Mouse (Mus musculus): ENCODE measurements around the gene Phf21a.

The Phf21a gene

DNA sequence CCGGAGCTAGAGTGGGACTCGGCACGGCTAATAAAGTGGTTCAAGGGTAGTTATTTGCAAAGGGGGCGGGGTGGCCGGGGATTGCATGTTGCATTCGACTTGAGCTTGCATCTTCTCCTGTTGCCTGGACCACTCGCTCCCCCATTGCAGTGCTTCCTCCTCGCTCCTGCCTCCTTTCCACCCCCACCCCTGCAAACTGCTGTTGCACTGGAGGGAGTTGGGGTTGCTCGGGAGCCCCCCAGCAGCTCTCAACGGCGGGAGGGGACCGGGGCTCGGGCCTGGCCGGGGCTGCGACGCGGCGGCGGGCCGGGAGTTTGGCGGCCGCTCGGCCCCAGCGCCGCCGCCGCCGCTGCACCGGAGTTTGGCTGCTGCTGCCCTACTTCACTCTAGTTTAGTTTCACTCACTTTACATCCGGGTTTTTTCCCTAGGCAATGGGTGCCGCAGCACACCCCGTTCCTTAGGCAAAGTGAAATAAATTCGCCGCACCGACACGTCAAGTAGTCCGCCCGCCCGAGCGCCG lies 90.1 kb downstream of the Phf21a start:
- peak; percentile 79 to 88 for DNase-seq

- DNase-seq, result peak; percentile 93 to 97
These were observed 90.7 kb downstream of the Phf21a start for GRCm38 (mm10) chr2:92183613-92184076.

DNA sequence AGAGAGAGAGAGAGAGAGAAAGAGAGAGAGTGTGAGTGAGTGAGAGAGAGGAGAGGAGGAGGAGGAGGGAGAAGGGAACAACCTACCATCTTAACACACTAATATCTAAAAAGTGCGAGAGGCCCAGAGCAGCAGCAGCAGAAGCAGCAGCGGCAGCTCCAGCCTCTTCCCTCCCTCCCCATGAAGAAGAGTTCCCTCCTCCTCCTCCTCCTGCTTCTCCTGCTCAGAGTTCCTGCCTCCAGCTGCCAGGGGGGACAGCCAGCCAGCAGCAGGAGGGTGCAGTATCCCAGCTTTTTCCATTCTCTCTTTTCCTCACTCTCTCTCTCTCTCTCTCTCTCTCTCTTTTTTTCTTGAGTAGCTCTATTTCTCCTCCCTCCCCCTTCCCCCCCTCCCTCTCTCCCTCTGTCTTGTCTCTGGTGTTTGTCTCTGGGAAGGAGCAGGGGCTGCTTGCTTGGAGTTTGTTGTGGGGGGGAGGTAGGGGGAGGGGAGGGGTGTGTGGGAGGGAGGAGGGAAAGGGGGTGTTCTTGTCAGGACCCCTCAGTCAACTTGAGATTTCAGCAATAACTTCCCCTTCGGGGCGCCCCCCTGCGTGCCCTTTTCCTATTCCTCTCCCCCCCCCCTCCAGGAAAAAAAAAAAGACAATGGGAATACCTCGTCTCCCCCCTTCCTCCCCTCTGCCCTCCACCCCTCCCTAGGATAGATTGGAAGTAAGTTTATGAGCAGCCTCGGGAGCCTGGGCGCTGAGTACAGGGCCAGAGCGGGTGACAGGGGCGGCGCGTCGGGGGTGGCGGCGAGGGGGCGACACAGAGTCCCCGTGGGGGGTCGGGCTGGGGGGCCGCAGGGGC lies 91.4 kb downstream of the Phf21a start:
- DNase-seq, result peak; percentile 58 to 70

- DNase-seq, result peak; percentile 65 to 79
These were observed 92.3 kb downstream of the Phf21a start for GRCm38 (mm10) chr2:92185062-92185765.

GRCm38 (mm10) chr2:92185766-92186450 lies 93.0 kb downstream of the Phf21a start:
- DNase-seq, result no peak

DNA sequence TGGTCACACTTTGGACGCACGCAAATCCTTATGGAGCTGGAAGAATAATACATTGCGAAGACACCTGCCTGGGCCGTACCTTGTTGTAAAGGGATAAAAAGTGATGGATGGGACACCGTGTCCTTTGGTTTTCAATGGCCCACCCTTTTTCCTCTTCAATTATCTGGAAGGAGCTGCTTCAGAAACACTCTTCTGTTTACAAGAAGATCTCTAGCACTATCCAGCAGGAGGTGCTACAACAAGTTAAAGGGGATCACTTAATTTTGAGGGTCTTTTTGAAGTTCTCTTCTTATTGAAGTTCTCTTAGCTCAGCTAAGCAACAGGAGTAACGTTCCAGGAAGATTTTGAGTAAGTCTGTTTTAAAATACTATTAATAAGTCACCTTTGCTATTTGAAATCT lies 94.1 kb downstream of the Phf21a start:
- DNase-seq, result no peak

DNA sequence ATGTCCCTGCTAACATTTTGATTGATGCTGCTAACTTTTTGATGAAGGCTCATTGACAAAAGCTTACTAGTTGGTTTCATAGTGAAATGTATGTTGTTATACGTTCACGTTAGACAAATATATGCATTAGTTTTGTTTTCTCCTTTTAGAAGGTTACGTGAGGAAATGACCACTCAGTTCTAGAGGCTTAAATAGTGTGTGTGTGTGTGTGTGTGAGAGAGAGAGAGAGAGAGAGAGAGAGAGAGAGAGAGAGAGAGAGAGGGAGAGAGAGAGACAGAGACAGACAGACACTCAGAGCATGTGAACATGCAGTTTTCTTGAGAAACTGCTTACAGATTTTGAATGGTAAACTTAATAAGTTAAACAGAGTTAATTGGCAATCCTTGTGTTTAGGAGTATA lies 95.8 kb downstream of the Phf21a start:
- no peak for DNase-seq

GRCm38 (mm10) chr2:92190960-92191359 lies 98.0 kb downstream of the Phf21a start:
- DNase-seq, result no peak

- no peak for DNase-seq
These were observed 99.1 kb downstream of the Phf21a start for GRCm38 (mm10) chr2:92191826-92192581.

DNA sequence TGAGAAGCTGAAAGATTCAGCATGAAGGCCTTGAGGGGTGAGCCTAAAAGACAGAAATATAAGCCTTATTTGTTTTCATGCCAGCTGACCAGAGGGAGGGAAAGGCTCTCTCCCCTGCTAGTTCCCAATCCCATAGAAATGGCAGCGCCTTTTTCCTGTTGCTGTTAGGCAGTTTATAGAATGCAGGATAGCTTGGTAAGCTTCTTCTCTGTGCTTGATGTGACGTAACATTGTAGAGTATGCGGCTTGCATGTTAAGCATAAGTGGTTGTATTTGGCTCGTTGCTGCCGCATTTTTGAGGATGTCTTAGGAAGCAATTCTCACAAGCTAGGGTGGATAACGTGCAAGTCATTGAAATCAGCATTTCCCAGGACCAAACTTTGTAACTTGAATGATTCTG lies 105.2 kb downstream of the Phf21a start:
- DNase-seq, result no peak

- no peak for DNase-seq
These were observed 105.8 kb downstream of the Phf21a start for GRCm38 (mm10) chr2:92198747-92199146.

- no peak for DNase-seq
These were observed 106.8 kb downstream of the Phf21a start for GRCm38 (mm10) chr2:92199562-92200286.

DNA sequence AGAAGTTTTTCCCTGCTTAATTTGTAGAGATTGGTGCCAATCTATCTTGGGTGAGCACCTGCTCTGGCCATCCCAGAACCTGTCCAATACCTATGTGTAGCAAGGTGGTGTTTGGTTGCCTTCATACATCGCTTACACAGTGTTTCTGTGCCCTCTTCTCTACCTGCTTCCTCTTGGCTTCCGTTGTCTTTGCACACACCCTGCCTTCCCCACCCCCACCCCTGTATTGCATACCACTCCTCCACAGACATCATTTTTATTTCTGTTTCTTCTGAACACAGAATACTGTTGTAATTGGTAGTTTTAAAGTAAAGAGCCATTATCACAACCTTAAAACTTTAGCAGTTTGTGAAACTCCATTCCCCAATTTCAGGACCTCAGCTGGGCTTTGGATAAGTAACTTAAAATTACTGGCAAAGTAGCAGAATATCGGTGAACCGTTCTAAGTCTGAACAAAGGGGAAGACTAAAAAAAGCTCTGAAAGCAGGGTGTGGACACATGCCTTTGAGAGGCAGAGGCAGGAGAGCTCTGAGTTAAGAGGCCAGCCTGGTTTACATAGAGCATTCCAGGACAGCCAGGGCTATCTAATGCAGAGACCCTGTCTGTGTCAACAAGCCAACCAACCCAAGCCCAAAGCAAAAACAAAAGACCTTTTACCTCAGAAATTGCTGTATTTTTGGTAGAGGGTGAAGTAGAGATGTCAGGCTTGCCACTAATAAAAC lies 109.6 kb downstream of the Phf21a start:
- no peak for DNase-seq

- DNase-seq, result no peak
These were observed 112.2 kb downstream of the Phf21a start for GRCm38 (mm10) chr2:92205010-92205639.

GRCm38 (mm10) chr2:92210409-92210808 lies 117.5 kb downstream of the Phf21a start:
- DNase-seq, result no peak

DNA sequence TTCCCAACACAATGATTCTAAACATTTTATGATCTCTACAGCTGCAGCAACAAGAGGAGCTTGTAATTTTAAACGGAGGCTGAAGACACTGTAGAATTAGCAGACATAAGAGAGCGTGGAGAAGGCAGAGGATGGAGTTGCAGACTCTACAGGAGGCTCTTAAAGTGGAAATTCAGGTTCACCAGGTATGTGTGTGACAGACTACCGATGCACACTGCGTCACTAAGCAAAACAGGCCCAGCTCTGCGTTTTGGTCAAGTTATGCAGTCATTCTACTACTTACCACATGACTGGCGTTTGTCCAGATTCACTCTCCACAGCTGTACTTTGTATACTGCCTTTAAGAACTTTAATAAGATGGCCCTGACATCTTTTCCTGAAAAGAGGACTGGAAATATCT lies 128.5 kb downstream of the Phf21a start:
- no peak for DNase-seq

GRCm38 (mm10) chr2:92225592-92225991 lies 132.7 kb downstream of the Phf21a start:
- no peak for DNase-seq

DNA sequence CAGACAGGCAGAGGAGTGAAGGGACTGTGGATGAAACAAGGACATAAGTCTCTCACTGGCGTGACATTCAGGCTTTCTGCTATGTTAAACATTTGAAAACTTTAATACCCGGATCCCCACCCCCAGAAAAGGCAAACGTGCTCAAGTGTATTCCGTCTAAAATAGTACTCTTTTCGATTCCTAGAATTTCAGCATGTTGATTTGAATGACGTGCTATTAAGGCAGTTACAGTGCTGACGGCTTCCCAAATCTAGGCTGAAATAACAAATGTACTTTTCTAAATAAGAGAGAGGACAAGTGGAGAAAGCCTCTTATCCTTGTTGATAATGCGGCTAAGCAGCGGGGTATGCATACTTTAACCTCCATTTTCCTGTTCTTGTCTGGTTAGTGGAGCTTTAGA lies 137.1 kb downstream of the Phf21a start:
- DNase-seq, result no peak

- DNase-seq, result no peak
These were observed 138.8 kb downstream of the Phf21a start for GRCm38 (mm10) chr2:92231706-92232105.

DNA sequence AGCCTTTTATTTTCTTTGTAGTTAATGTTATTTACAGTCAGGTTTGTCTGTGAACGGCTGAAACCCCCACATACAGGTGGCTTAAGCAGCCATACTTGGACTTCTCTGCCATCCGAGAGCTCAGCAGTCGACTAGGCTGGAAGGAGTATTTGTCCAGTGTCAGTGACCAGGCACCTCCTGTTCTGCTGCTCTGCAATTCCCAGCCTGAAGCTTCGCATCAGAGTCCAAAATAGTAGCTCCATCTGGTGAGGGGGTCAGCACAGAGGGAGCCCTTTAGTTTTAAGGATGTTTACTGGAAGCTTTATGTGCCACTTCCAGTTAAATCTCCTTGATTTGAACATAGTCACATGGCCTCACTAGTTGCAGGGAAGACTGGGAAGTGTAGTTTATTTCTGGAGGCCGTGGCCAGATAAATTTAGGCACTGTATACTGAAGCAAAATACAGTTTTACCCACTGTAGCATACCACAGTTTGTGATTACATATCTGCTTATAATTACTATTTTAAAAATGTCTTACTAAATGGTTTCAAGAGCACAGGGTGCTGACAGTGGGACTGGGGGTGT lies 141.9 kb downstream of the Phf21a start:
- no peak for DNase-seq

Measured in kidney, postnatal 4 days (tissue).